Mouse (Mus musculus) cerebellum, adult 2 months (tissue): ENCODE results near the gene Rab3d. TPM values are rescaled to one million over a fixed set of nuclear protein-coding genes. Genes with fewer than 3 reads are reported as not detected.
"Not testable (repeated sequence)": the region's sequence is repeated elsewhere in the genome, so short reads cannot be mapped to it uniquely, and the experiment has no call there.

Experiments
- DNase-seq, 2 experiments: peaks; one replicate each; pipeline ENCODE4 v3.0.0; 2021
- H3K27ac ChIP-seq: fragments of 200-500 bp; 2 replicates; pipeline ENCODE4 v1.5.1; 2012; ENCODE audit warnings: low read length, control low read depth, inconsistent platforms; ENCODE audit not compliant: insufficient read depth
- H3K27me3 ChIP-seq: fragments of 200-500 bp; 2 replicates; pipeline ENCODE4 v1.6.1; 2012; ENCODE audit warnings: inconsistent platforms, mild to moderate bottlenecking, low read length, moderate library complexity; ENCODE audit not compliant: control insufficient read depth, insufficient read depth
- H3K4me1 ChIP-seq: fragments of 200-500 bp; 2 replicates; pipeline ENCODE4 v1.6.1; 2011; ENCODE audit warnings: low read length; ENCODE audit not compliant: control insufficient read depth, insufficient read depth
- H3K4me3 ChIP-seq: fragments of 200-500 bp; replicated peaks from 2 replicates; pipeline ENCODE3; 2011; ENCODE audit warnings: mild to moderate bottlenecking, low read depth, low read length, control low read depth; ENCODE audit not compliant: insufficient read depth
- CTCF ChIP-seq: fragments of 200-500 bp; IDR thresholded peaks from 2 replicates; pipeline ENCODE4 v1.5.1; 2011; ENCODE audit warnings: low read depth, mild to moderate bottlenecking, control low read depth, low read length, moderate library complexity, borderline replicate concordance; ENCODE audit not compliant: insufficient read depth
- POLR2A ChIP-seq: fragments of 200-500 bp; IDR thresholded peaks from 2 replicates; pipeline ENCODE4 v1.6.1; 2011; ENCODE audit warnings: low read length, control low read depth, borderline replicate concordance; ENCODE audit not compliant: insufficient read depth
- WGBS: fragments of 180-500 bp; shearing (Covaris S2); methylation state at CpG from one replicate; pipeline ENCODE4 v1.1.7; 2018; 5-methylcytosine and 5-hydroxymethylcytosine counted together
- polyA plus RNA-seq: library from polyadenylated mRNA; depleted of rRNA; stranded (reverse); fragments of >200 nt; gene quantifications from 2 replicates; pipeline ENCODE4 v1.2.3, GENCODE M21; 2012

Gene Rab3d
- polyA plus RNA-seq, 1 experiment = 13.9 TPM

GRCm38 (mm10) chr9:21872204-21872603 lies 45.8 kb downstream of the Rab3d start:
- TF ChIP-seq POLR2A (no peak), CTCF (no peak)
- DNase-seq = no peak
- no peaks in the 10 kb centered on the region for H3K27me3 ChIP-seq
- H3K4me3 ChIP-seq = no peak overlapping the region
- no peaks in the 10 kb centered on the region; the same call in 1 of the 2 replicates for H3K4me1 ChIP-seq
- no peak overlapping the region for H3K27ac ChIP-seq
- 35% methylated on average over 4 of the region's 4 CpGs for WGBS

- Histone ChIP-seq H3K4me3 (peak overlapping the region; percentile 51), H3K4me1 (peaks cover 2% of the 10 kb centered on the region; the same call in 1 of the 2 replicates), H3K27me3 (no peaks in the 10 kb centered on the region), H3K27ac (no peak overlapping the region)
- 8% methylated on average over 20 of the region's 20 CpGs for WGBS
- TF ChIP-seq POLR2A = no peak
- TF ChIP-seq CTCF = peak; percentile 86
- peak; percentile 59 to 64 for DNase-seq
Observed at GRCm38 (mm10) chr9:21870879-21871524, 47.0 kb downstream of the Rab3d start.

- not testable (repeated sequence) for H3K4me1 ChIP-seq, H3K4me3 ChIP-seq, H3K27me3 ChIP-seq, H3K27ac ChIP-seq
- TF ChIP-seq CTCF = peak; percentile 24; the same call in 1 of the 2 replicates
- WGBS = 49% methylated on average over 7 of the region's 7 CpGs
- peak; percentile 41 to 54 for DNase-seq
Observed at GRCm38 (mm10) chr9:21869290-21869689, 48.7 kb downstream of the Rab3d start.

GRCm38 (mm10) chr9:21867726-21868125 lies 50.3 kb downstream of the Rab3d start:
- Histone ChIP-seq H3K27me3 (no peaks in the 10 kb centered on the region), H3K27ac (no peak overlapping the region), H3K4me1 (0 out of 2 replicates have a peak, but pooled peaks cover 2% of the 10 kb centered on the region), H3K4me3 (no peak overlapping the region)
- TF ChIP-seq POLR2A = no peak
- no peak for TF ChIP-seq CTCF
- no peak for DNase-seq
- 93% methylated on average over 3 of the region's 3 CpGs for WGBS

GRCm38 (mm10) chr9:21866641-21867040 lies 51.4 kb downstream of the Rab3d start:
- H3K27me3 ChIP-seq = no peaks in the 10 kb centered on the region
- 44% methylated on average over 2 of the region's 2 CpGs for WGBS
- DNase-seq = peak in 1 of 2 experiments; percentile 33
- 0 out of 2 replicates have a peak, but pooled peaks cover 2% of the 10 kb centered on the region for H3K4me1 ChIP-seq
- TF ChIP-seq POLR2A (no peak), CTCF (no peak)
- H3K27ac ChIP-seq = no peak overlapping the region
- no peak overlapping the region for H3K4me3 ChIP-seq

- H3K27ac ChIP-seq = no peak overlapping the region
- no peaks in the 10 kb centered on the region for H3K27me3 ChIP-seq
- DNase-seq = no peak
- WGBS = 67% methylated on average over 5 of the region's 5 CpGs
- H3K4me1 ChIP-seq = 0 out of 2 replicates have a peak, but pooled peaks cover 2% of the 10 kb centered on the region
- TF ChIP-seq CTCF (no peak), POLR2A (no peak)
- H3K4me3 ChIP-seq = no peak overlapping the region
Observed at GRCm38 (mm10) chr9:21865673-21866398, 52.2 kb downstream of the Rab3d start.

GRCm38 (mm10) chr9:21862181-21862580 lies 55.8 kb downstream of the Rab3d start:
- no peaks in the 10 kb centered on the region for H3K27me3 ChIP-seq
- no peak overlapping the region for H3K4me3 ChIP-seq
- no peak for DNase-seq
- TF ChIP-seq CTCF (no peak), POLR2A (no peak)
- 0 out of 2 replicates have a peak, but pooled peaks cover 2% of the 10 kb centered on the region for H3K4me1 ChIP-seq
- 73% methylated on average over 1 of the region's 1 CpGs for WGBS
- no peak overlapping the region for H3K27ac ChIP-seq

GRCm38 (mm10) chr9:21860349-21860748 lies 57.6 kb downstream of the Rab3d start:
- 32% methylated on average over 6 of the region's 6 CpGs for WGBS

More at GRCm38 (mm10) chr9:21860349-21860748, 57.6 kb downstream of the Rab3d start:
- not testable (repeated sequence) for DNase-seq, H3K27me3 ChIP-seq, H3K4me3 ChIP-seq, H3K4me1 ChIP-seq, H3K27ac ChIP-seq
